Mouse (Mus musculus) midbrain, embryonic 13.5 days (tissue): Measurements from ENCODE around the gene Hs3st6. TPM values are rescaled to one million over a fixed set of nuclear protein-coding genes. Genes with fewer than 3 reads are reported as not detected.

Experiments
- ATAC-seq: fragments of 200-750 bp; cut with Nextera tagmentation; 2 replicates; pipeline ENCODE4 v1.8.0; 2017; ENCODE audit warnings: mild to moderate bottlenecking, moderate TSS enrichment, moderate library complexity
- H3K27ac ChIP-seq: fragments of 300-500 bp; sonication (generic); 2 replicates; pipeline ENCODE4 v1.5.1; 2015; ENCODE audit warnings: inconsistent platforms, mild to moderate bottlenecking, moderate library complexity
- H3K27me3 ChIP-seq: fragments of 300-500 bp; sonication (generic); 2 replicates; pipeline ENCODE4 v1.6.1; 2015; ENCODE audit warnings: mild to moderate bottlenecking, inconsistent platforms
- H3K36me3 ChIP-seq: fragments of 300-500 bp; sonication (generic); 2 replicates; pipeline ENCODE4 v1.6.1; 2015; ENCODE audit warnings: mild to moderate bottlenecking, inconsistent platforms
- H3K4me1 ChIP-seq: fragments of 300-500 bp; sonication (generic); replicated peaks from 2 replicates; pipeline ENCODE4 v1.6.1; 2015; ENCODE audit warnings: inconsistent platforms
- H3K4me2 ChIP-seq: fragments of 300-500 bp; sonication (generic); replicated peaks from 2 replicates; pipeline ENCODE4 v1.6.1; 2015; ENCODE audit warnings: moderate library complexity, mild to moderate bottlenecking, inconsistent platforms
- H3K4me3 ChIP-seq: fragments of 300-500 bp; sonication (generic); replicated peaks from 2 replicates; pipeline ENCODE4 v1.5.1; 2015; ENCODE audit warnings: mild to moderate bottlenecking, inconsistent platforms
- H3K9ac ChIP-seq: fragments of 300-500 bp; sonication (generic); replicated peaks from 2 replicates; pipeline ENCODE4 v1.6.1; 2015; ENCODE audit warnings: mild to moderate bottlenecking, inconsistent platforms
- H3K9me3 ChIP-seq: fragments of 300-500 bp; sonication (generic); 2 replicates; pipeline ENCODE4 v1.6.1; 2016; ENCODE audit warnings: mild to moderate bottlenecking, inconsistent platforms
- WGBS: fragments of 180-500 bp; shearing (Covaris S2); methylation state at CpG from one replicate; pipeline ENCODE4 v1.1.7; 2015; 5-methylcytosine and 5-hydroxymethylcytosine counted together
- polyA plus RNA-seq: library from polyadenylated mRNA; unstranded; fragments of >200 nt; fragmentation: Nextera tagmentation; extraction: Ambion mirVana; gene quantifications from 2 replicates; pipeline ENCODE4 v1.2.1, GENCODE M21; 2015

Hs3st6 gene
- polyA plus RNA-seq, 1 experiment from 2014 or later = 0.13 TPM

DNA sequence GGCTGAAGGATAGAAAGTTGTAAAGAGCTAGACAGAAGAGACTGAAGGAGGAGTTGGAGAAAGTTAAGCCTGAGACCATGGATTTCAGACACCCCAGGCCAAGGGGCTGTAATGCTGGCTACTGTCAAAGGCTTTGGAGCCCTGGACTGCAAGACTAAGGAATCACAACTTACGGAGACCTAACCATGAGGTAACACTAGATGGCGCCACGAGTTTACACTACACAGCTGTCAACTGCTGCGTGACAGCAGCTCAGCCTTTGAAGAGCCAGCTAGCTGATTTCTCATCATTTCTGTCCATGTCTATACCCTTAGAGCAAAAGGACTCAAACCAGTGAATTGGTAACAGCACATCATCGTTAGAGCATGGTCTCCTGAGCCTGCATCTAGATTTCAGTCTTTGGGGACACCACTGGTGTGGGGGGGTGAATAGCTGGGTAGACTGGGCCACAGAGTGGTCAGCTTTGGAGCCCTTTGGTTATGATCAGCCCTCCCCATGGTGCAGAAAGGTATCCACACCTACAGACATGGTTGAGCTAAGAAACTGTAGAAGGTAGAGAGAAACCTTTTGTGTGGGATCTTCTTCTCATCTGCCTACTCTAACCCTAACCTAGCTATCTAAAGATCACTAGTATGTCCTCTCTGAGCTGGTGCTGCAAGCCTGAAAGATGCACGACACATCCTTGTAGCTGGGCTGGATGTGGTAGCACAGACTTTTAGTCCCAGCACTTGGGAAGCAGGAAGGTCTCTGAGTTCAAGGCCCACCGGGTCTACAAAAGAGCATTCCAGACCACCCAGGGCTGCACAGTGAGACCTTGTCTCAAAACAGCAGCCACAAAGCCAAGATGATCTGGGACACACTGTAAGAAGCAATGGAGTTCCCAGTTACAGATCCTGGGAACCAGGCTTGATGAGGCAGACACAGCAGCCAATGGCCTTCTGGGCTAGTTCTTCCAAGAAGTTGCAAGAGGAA, 7.0 kb upstream of the Hs3st6 start:
- no peaks in the 10 kb centered on the region for H3K36me3 ChIP-seq
- H3K9ac ChIP-seq = 0 out of 2 replicates have a peak overlapping the region, but pooled peaks have one; percentile 37
- no peak overlapping the region for H3K27ac ChIP-seq
- no peak overlapping the region for H3K4me2 ChIP-seq
- H3K27me3 ChIP-seq = peaks cover 28% of the 10 kb centered on the region
- H3K4me1 ChIP-seq = no peaks in the 10 kb centered on the region
- peak; percentile 91 for ATAC-seq
- WGBS = 19% methylated on average over 7 of the region's 7 CpGs
- no peaks in the 10 kb centered on the region for H3K9me3 ChIP-seq
- H3K4me3 ChIP-seq = no peak overlapping the region

DNA sequence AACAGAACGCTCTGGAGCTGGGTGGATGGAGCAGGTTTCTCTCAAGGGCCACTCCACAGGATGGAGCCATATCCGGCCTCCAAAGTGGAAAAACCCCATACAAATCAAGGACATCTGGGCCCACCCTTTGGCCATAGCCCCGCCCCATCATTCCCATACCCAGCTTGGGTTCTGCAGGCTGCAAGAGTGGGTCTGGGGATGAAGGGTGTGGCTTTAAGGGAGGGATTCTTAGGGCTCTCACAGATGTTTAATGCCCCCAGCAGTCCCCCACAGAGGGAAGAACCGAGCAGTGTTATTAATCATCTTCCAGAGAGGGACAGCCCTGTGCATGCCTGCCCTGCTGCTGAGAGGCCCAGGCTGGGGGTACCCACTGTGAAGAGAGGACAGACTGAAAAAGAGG, 5.8 kb upstream of the Hs3st6 start:
- H3K36me3 ChIP-seq = no peaks in the 10 kb centered on the region
- H3K9me3 ChIP-seq = no peaks in the 10 kb centered on the region
- 0 out of 2 replicates have a peak overlapping the region, but pooled peaks have one; percentile 14 for H3K9ac ChIP-seq
- no peak overlapping the region for H3K27ac ChIP-seq
- H3K4me1 ChIP-seq = no peaks in the 10 kb centered on the region
- peaks cover 40% of the 10 kb centered on the region for H3K27me3 ChIP-seq
- ATAC-seq = no peak
- H3K4me3 ChIP-seq = no peak overlapping the region
- no peak overlapping the region for H3K4me2 ChIP-seq
- WGBS = 57% methylated on average over 4 of the region's 4 CpGs

DNA sequence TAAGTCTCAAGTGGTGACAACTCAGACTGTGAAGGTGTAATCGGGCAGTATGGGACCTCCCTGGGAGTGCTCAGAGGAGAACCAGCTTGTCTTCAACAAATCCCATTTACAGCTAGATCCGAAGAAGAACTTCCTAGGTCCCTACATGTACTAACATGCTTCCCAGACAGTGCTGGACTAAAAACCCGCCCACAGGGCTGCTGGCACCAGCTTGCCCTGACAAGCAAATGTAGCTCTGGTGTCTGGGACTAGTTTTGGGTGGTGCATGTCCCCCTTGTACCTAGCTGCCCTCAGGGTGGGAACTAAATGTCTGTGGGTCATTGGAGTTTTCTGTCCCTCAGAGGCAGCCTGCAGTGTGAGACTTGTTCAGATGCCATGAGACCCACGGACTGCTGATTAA, 1.3 kb upstream of the Hs3st6 start:
- Histone ChIP-seq H3K27ac (no peak overlapping the region), H3K36me3 (no peaks in the 10 kb centered on the region), H3K9me3 (no peaks in the 10 kb centered on the region), H3K27me3 (peaks cover 84% of the 10 kb centered on the region), H3K4me1 (peaks cover 13% of the 10 kb centered on the region), H3K4me3 (no peak overlapping the region), H3K4me2 (no peak overlapping the region), H3K9ac (no peak overlapping the region)
- no peak for ATAC-seq
- 19% methylated on average over 4 of the region's 4 CpGs for WGBS

DNA sequence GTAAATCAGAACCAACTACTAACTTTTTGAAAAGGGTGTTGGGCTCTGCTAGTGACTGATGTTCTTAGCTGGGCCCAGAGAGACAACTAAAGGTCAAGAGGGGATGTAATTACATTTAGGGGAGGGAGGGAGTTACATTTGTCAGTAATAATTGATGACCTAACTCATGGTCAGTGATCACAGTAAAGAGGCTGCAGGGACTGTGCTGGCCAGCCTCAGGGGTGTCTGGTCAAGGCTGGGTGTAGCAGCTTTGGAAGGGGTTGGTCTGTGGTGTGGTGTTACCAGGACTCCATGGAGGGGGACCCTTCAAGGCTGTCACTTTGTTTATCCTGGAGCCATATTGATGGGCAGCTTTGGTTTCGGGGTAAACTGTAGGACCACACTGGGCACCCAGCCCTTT, 4.6 kb downstream of the Hs3st6 start:
- no peaks in the 10 kb centered on the region for H3K36me3 ChIP-seq
- H3K27me3 ChIP-seq = peaks cover 55% of the 10 kb centered on the region
- H3K4me1 ChIP-seq = peaks cover 10% of the 10 kb centered on the region
- WGBS = 89% methylated on average over 1 of the region's 1 CpGs
- H3K9ac ChIP-seq = no peak overlapping the region
- no peak overlapping the region for H3K4me2 ChIP-seq
- no peak overlapping the region for H3K4me3 ChIP-seq
- H3K27ac ChIP-seq = no peak overlapping the region
- H3K9me3 ChIP-seq = no peaks in the 10 kb centered on the region
- ATAC-seq = no peak

DNA sequence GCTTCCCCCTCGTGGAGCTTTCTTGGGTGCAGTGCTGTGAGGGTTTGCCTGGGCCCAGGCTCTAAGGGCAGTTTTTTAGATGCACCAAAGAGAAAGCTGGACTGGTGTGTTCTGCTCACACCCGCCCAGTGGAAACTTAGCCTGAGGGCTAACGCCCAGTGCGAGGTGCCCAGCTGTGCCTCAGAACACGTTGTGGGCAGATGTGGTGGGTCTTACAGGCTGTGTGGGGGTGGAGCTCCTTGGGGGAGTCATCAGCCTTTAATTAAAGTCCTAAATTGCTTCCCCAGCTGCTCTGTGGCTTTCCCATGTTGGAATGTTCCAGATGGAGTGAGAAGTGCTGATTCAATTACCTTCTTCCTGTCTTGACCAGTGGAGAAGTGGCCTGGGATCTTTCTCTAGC, 8.3 kb downstream of the Hs3st6 start:
- Histone ChIP-seq H3K4me2 (no peak overlapping the region), H3K4me3 (no peak overlapping the region), H3K36me3 (no peaks in the 10 kb centered on the region), H3K27me3 (peaks cover 21% of the 10 kb centered on the region), H3K9ac (no peak overlapping the region), H3K9me3 (no peaks in the 10 kb centered on the region), H3K27ac (no peak overlapping the region), H3K4me1 (no peaks in the 10 kb centered on the region)
- WGBS = 58% methylated on average over 5 of the region's 5 CpGs
- no peak for ATAC-seq

DNA sequence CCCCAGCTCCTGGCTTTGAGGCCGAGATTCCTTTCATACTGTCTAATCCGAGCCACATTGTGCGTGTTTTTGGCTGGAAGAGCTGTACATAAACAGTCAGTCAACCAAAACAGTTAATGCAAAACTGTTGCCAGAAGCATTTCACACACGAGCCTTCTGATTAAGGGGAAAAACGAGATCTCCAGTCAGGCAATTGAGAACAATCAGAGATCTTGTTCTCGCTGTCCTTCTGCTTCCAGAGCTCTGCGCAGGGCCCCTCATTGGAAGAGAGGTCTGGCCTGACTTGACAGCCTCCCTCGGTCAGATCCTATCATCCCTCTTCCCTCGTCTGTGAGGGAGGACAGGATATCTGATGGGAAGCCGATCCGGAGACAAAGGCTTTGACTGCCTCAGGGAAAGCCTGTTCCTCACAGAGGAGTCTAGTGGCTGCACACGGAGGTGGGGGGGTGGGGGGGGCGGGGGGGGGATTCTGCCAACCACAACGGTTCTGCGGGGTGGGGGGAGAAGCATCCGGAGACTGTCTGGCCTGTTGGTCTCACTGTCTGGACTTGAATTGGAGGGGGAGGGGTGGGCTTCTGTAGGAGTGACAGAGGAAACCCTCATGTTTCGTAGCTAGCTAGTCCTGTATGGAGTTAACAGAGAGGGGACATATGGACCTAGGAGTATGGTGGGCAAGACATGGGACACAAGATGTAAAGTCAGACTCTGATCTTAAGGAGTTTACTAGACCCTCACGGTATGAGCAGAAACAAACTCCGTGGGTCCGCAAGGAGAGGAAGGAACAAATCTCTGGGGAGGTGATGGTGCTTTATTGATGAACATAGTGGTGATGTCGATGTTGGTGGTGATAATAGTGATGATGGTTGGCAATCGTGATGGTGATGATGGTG, 12.5 kb downstream of the Hs3st6 start:
- H3K4me1 ChIP-seq = no peaks in the 10 kb centered on the region

DNA sequence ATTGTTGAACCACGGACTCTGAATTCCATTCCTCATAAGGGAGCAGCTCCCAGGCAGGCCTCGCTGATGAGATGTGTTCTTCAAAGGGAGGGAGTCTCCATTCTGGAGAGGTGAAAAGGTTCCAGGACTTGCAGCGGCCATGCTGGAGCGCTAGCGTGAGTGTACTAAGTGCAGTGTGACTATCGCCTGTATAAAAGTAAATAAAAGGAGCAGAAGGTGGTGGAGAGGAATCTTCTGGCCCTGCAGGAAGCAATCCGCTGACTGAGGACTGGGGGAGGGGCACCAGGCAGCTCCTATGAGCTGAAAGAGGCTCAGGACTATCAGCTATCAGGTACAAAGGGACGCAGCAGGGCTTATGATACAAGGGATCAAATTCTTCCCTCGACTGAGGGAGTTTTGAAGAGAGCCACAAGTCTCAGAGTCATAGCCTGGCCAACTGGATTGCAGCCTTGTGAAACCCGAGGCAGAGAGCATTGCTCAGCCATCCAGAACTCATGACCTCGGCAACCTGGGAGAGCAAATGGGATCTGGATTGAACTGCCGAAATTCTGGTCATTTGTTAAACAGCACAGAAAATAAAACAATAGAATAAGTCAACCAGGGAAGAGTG, 13.6 kb downstream of the Hs3st6 start:
- WGBS = 24% methylated on average over 12 of the region's 12 CpGs
- Histone ChIP-seq H3K27me3 (peaks cover 6% of the 10 kb centered on the region; the same call in 1 of the 2 replicates), H3K27ac (no peak overlapping the region), H3K4me1 (no peaks in the 10 kb centered on the region), H3K4me3 (no peak overlapping the region), H3K4me2 (no peak overlapping the region), H3K9ac (no peak overlapping the region), H3K36me3 (no peaks in the 10 kb centered on the region), H3K9me3 (no peaks in the 10 kb centered on the region)
- no peak for ATAC-seq

More for the DNA sequence above, 12.5 kb downstream of the Hs3st6 start:
- Histone ChIP-seq H3K9ac (no peak overlapping the region), H3K9me3 (no peaks in the 10 kb centered on the region), H3K27ac (no peak overlapping the region), H3K4me3 (no peak overlapping the region), H3K36me3 (no peaks in the 10 kb centered on the region), H3K27me3 (peaks cover 11% of the 10 kb centered on the region; the same call in 1 of the 2 replicates), H3K4me2 (no peak overlapping the region)
- no peak for ATAC-seq
- WGBS = 49% methylated on average over 22 of the region's 22 CpGs

DNA sequence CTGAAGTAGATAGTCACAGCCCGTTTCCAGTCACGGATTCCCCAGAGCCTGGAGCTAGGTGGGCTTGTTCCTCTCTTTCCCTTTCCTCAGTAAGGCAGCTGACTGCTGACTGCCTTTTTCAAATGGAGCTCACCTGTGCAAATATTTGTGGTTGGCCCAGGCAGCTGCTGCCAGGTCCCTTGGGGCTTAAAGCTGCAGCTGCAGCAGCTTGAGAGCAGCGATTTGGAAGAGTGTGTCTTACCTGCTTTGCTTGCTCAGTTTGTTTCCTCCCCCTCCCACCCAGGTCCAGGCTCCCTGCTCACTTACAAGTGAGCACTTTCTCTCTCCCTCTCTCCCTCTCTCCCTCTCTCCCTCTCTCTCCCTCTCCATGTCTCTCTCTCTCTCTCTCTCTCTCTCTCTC, 16.4 kb downstream of the Hs3st6 start:
- 46% methylated on average over 3 of the region's 3 CpGs for WGBS
- H3K9ac ChIP-seq = no peak overlapping the region

DNA sequence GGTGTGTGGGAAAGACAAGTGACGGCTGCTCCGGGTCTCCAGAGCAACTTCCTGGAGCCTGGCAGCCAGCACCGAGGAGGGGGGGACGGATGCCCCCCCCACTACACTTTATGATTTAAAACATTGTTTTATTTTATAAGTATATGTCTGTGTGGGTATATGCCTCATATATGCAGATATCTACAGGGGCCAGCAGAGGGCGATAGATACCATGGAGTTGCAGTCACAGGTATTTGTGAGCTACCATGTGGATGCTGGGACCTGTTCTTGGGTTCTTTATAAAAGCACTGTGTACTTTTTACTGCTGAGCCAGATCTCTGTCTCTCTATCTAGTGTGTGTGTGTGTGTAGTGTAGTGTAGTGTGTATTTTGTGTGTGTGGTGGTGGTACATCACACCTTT, 20.5 kb downstream of the Hs3st6 start:
- peaks cover 3% of the 10 kb centered on the region; the same call in 1 of the 2 replicates for H3K27me3 ChIP-seq
- WGBS = 84% methylated on average over 5 of the region's 5 CpGs
- H3K9ac ChIP-seq = no peak overlapping the region
- H3K4me2 ChIP-seq = no peak overlapping the region
- no peaks in the 10 kb centered on the region for H3K4me1 ChIP-seq
- no peak overlapping the region for H3K4me3 ChIP-seq
- no peaks in the 10 kb centered on the region for H3K36me3 ChIP-seq
- no peak for ATAC-seq
- 0 out of 2 replicates have a peak, but pooled peaks cover 2% of the 10 kb centered on the region for H3K9me3 ChIP-seq
- no peak overlapping the region for H3K27ac ChIP-seq

More for the DNA sequence above, 16.4 kb downstream of the Hs3st6 start:
- H3K9me3 ChIP-seq = 0 out of 2 replicates have a peak, but pooled peaks cover 2% of the 10 kb centered on the region
- H3K27ac ChIP-seq = no peak overlapping the region
- H3K4me3 ChIP-seq = no peak overlapping the region
- H3K4me2 ChIP-seq = no peak overlapping the region
- H3K4me1 ChIP-seq = no peaks in the 10 kb centered on the region
- ATAC-seq = no peak
- peaks cover 6% of the 10 kb centered on the region; the same call in 1 of the 2 replicates for H3K27me3 ChIP-seq
- H3K36me3 ChIP-seq = no peaks in the 10 kb centered on the region

DNA sequence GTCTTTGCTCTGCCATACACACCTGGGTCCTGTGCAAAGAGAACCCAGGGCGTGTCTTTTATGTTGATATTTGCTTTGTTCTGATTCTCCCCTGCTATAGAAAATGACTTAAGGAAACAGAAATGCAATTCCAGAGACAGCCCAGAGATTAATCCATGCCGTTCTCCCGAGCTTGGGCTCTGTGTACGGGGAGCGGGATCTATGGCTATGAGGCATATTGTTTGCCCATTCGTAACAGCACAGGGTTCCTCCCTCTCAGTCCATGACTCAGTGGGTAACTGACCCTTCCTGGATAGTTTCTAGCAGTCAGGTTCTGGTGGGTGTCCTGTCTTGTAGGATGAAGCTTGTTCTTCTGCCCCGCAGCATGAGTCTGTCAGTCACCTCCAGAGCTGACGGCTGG, 22.4 kb downstream of the Hs3st6 start:
- no peak for ATAC-seq
- Histone ChIP-seq H3K4me3 (no peak overlapping the region), H3K9ac (no peak overlapping the region), H3K27ac (no peak overlapping the region), H3K4me1 (no peaks in the 10 kb centered on the region), H3K36me3 (no peaks in the 10 kb centered on the region), H3K4me2 (no peak overlapping the region), H3K9me3 (0 out of 2 replicates have a peak, but pooled peaks cover 2% of the 10 kb centered on the region), H3K27me3 (no peaks in the 10 kb centered on the region)
- 83% methylated on average over 8 of the region's 8 CpGs for WGBS

DNA sequence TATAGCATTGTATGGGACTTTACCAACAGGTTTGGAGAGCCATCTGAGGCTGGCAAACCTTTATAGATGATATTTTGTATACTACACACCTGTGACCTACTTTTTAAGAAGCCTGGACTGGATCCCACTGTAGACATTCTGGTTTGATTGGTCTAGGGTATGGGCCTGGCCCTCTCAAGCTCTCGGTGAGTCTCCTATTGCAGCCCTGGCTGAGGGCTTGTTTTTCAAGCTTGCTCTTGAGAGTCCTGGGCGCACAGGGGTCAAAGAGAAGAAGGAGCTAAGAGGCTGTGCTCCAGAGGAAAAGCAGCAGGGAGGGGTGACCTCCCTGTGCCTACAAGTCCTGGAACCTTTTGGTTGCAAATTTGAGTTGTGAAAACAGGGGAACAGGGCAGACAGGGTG, 24.3 kb downstream of the Hs3st6 start:
- no peak for ATAC-seq
- H3K27ac ChIP-seq = no peak overlapping the region
- H3K4me3 ChIP-seq = no peak overlapping the region
- no peak overlapping the region for H3K4me2 ChIP-seq
- 72% methylated on average over 2 of the region's 2 CpGs for WGBS
- no peaks in the 10 kb centered on the region for H3K36me3 ChIP-seq
- H3K9me3 ChIP-seq = 0 out of 2 replicates have a peak, but pooled peaks cover 2% of the 10 kb centered on the region
- H3K4me1 ChIP-seq = no peaks in the 10 kb centered on the region
- H3K9ac ChIP-seq = no peak overlapping the region
- H3K27me3 ChIP-seq = no peaks in the 10 kb centered on the region
